Mouse (Mus musculus): ENCODE data around the gene Inava.

Inava gene

DNA sequence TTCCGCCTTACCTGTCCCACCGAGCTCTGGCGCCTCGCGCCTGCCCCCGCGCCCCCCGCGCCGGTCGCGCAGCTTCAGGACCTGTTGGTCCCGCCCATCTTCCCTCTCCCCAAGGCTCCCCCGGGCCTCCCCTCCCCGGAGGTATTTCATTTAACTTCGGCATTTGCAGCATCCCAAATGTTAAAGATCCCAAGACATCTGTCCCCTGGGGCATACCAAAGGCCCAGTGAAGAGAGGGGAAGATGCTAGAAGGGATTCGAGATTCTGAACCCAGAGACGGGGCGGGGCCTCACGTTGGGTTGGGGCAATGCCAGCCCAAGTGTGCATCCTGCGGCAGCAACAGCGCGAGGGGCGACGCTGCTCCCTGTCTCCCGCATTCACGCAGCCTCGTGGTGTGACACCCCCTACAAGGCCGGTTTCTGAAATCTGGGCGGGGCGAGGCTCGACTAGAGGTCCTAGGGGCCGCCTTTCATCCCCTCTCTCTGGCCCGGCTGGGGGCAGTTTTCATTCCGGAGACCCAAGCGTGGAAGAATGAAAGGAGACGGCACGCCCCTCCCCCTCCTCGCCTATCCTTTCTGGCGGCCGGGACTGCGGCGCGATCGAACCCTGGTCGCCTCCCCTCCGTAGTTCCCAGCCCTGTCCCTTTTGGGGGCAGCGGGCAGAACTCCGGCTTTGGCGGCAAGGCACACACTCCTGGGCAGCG is at the start of gene Inava:
Gene Inava, minus strand, starts transcription at position 373 of the 703 bp plus-strand sequence.
- DNase-seq (ENCODE audit: low read depth) = peak; percentile 70

DNA sequence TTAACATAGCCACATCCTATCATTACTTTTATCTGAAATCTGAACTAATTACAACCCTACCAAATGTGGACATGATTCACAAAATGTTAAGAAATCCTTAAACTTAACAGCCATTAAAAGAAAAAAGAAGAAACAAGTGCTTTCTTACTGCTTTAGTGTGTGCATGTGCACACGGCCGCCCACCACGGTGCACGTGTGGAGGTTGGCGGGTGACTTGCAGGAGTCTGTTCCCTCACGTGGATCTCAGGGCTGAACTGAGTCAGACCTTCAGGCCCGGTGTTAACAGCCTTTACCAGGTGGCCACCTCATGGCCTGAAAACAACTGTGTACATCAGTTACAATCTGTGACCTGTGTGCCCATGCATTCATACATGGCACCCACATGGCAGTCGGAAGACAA is 43.3 kb upstream of the Inava start:
- DNase-seq (ENCODE audit: low read depth) = no peak

DNA sequence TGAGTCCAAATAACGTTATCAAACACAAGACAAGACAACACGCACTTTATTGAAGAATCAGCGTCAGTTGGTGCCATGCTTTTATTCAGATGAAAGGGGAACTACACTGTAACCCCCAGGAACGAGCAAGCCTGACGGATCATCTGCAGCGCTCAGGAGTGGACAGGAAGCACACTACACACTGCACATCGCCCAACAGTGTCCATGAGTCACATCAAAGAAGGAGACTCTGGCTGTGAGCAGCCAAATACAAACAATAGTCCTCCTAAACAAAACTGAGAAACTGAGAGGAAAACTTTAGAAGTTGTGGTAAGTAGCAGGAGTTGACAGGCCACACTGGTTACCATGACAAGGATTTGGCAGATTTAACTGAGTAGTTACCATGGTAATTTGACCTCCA is 34.2 kb upstream of the Inava start:
- no peak for DNase-seq (ENCODE audit: low read depth)

DNA sequence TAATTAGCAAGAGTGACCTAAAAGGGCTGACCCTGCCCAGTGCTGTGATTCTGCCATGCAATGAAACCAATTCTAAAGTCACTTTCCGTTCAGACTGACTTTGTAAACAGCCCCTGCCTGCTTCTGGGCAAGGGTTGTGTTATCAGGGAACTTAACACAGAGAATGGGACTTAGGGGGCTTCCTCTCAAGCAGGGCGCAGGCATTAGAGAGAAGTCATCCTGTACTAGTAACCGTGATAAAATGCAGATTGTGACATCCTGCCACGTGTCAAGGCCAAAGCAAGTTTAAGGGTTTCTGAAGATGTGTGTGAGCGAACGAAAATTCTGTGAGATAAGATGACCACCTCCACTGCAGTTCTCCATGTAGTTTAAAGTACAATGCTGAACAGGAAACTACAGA is 32.1 kb upstream of the Inava start:
- DNase-seq (ENCODE audit: low read depth) = no peak

DNA sequence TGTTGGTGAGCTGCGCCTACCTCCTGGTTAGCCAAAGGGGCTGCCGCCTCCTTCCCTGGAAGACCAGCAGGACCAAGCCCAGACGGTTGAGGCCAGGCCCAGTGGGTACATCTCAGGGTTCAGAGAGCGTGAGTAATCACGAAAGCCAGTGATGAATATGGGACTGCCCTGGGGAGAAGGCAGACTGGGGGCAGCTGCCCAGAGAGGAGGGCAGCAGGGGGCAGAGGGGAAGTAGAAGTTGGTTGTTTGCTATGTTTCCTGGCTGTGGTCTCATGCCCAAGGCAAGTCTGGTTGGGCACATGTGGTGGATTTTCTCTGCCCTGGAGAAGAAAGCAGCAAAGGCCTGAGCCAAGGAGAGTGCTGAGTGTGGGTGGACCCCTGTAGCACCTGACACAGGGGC is 29.3 kb upstream of the Inava start:
- DNase-seq (ENCODE audit: low read depth) = no peak

DNA sequence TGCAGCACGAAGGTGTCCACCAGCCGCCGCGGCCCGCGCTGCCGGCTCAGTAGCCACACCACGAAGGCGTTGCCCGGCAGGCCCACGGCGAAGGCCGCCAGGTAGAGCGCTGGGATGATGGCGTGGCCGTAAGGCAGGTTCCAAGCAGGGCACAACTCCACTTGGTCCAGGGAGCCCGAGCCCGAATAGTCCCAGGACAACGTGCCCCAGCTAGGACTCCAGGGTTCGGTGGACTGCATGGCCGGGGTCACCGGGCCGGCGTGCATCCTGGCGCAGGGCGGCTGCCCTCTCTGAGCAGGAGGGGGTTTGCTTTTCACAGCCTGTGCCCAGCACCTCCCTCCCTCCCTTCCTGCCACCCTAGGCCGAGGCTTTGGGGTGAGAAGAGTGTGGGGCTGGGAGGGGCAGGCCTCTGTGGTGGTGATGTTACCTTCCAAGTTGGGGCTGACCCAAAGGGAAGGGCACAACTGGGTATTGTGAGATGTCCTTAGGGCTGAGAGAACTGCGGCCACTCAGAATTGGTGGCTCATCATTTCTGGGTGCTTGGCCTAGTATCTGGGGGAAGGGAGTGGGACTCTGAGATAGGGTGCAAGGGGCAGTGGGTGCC is 26.7 kb upstream of the Inava start, which contains the start of gene Gpr25:
Gene Gpr25, minus strand, starts transcription at position 239 of the 604 bp plus-strand sequence.
- DNase-seq (ENCODE audit: low read depth) = no peak

DNA sequence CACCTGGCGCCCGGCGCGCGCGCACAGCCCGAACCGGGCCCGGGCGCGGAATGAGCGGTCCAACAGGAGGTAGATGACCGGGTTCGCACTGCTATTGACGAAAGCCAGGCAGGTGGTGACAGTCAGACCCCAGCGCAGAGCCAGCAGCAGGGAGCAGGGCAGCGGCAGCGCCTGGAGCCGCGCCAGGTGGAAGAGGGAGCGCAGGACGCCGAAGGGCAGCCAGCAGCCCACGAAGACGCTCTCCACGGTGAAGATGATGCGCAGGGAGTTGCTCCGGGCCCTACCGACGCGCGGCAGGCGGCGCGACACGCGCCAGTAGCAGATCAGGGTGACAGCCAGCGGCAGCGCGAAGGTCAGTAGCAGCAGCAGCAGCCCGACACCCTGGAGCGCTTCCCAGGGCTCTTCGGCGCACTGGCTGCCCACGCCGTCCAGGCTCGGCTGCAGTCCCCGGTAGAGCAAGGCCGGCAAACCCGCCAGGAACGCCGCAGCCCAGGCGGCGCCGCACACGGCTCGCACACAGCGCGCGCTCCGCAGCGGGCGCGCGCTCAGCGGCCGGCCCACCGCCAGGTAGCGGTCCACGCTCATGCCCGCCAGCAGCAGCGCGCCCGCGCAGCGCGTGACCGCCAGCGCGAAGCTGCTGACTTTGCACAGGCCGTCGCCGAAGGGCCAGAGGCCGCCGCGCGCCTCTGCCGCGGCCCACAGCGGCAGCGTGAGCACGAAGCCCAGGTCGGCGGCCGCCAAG is 26.0 kb upstream of the Inava start:
- peak; percentile 51 for DNase-seq (ENCODE audit: low read depth)

DNA sequence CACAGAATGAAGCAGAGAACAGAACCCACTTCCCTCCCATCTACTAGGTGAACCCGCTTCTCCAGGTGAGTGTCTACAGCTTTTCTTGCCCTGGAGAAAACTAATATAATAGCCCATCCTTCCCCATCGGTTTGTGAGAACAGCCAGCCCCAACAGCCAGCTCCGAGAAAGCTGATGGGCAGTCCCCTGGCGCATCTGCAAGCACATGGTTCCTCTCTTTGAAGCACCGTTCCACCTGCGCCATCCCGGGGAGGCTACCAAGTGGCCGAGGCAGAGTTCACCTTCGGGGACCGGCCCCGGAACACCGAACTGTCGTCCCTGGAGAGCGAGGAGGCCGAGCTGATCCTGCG is 25.5 kb upstream of the Inava start:
- DNase-seq (ENCODE audit: low read depth) = peak; percentile 48

DNA sequence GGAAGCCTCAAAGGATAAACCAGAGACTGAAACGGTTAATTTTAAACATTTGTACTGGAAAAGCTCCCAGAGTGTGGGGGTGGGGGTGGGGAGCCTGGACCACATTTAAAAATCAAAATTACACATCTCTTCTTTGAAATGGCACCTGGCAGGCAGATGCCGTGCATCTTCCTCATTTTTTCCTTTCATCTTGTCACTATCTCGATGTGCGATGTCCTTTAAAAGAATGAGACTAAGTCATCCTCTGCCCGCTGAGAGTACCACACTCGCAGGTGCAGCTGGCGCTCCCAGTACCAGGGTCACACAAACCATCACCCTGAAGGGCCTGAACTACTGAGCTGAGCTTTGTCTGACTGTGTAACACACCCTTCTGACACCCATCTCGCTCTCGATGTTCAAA is 24.4 kb upstream of the Inava start:
- peak; percentile 34 for DNase-seq (ENCODE audit: low read depth)

DNA sequence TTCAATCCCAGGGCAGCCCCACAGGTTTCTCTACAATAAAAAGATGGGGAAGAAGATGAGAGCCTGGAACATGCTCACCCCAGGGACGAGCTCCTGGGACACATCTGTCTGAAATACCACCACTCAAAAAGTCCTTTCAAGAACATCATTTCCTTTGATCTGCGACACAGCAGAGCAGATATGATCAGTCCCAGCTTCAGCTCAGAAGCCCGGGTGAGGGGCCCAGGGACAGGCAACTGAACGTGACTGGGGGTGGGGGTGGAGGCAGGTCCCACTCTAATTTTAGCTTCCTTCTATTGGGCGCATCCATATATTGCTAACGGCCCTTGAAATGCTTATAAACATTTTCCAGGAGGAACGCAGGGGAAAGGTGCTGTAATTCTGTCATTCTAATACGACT is 21.6 kb upstream of the Inava start:
- peak; percentile 62 for DNase-seq (ENCODE audit: low read depth)

DNA sequence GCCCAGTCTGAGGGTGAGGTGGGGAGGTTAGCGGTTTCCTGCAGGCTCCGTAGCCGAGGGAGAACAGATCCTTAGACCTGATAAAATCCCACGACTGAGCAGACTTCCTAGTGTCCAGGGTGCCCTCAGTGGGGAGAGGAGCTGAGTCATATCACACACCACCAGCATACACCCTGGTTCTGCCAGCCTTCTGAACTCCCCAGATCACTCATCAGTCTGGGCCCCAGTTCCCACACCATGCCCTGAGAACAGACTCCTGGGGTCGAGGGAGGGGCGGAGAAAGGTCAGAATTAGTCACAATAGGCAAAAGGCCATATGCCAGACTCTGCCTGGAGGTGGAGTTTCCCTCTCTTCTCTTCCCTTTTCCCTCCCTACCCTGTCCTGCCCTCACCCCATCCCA is 21.1 kb upstream of the Inava start:
- peak; percentile 86 for DNase-seq (ENCODE audit: low read depth)

DNA sequence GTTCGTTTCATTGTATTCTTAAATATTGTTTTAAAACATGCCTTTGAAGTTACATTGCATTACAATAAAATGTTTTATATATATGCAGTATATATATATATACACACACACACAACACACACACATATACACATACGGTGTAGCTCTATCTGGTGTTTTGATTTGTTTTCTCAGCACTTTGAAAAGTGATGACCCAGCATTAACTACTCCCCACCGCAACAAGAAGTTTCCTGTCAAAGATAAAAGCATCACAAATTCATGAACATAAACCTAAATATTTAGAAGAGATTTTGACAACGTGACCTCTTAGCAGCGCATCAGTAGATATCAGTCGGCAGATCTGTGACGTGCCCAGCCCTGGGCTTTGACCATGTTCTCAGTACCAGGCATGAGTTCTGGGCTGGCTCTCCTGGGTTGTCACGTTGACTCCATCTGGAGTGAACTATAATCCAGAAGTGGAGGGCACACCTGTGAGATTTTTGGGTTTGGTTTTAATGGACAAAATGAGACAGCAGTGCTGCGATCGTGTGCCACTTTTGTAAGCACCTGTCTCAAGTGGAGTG is 20.5 kb upstream of the Inava start:
- peak; percentile 74 for DNase-seq (ENCODE audit: low read depth)

DNA sequence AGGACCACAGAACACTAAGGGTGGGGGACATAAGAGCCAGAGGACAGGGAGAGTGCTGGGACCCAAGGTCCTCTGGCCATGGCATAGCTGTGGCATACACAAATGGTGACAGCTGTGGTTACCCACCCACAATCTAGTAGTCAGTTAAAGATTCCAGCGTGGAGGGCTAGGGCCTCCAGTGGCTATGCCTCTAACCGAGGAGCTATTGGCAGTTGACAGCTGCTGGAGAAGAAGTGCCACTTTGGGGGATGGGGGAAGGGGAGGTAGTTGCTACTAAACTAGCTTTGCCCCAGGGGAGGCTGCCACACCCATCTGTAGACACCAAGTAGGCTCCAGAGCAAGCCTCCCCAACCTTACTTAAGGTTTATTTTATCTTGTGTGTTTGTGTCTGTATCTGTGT is 19.4 kb upstream of the Inava start:
- peak; percentile 41 for DNase-seq (ENCODE audit: low read depth)

DNA sequence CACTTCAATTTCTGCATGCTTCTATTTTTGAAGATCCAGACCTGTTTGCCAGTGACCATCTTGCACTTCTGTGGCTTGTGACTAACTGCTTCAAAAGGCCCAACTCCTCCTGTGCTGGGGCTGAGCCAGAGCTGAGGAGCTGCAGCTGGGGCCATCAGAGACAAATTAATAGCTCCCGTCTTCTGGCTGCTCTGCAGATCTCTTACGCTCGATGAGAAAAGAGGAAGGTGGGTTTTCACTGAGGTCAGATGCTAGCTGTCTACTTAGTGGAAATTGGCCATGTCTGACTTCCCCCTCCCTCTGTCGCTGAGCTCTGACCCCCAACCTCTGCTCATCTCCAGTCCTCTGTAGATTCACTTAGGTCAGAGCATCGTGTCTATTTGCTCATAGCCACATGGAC is 15.6 kb upstream of the Inava start:
- no peak for DNase-seq (ENCODE audit: low read depth)

DNA sequence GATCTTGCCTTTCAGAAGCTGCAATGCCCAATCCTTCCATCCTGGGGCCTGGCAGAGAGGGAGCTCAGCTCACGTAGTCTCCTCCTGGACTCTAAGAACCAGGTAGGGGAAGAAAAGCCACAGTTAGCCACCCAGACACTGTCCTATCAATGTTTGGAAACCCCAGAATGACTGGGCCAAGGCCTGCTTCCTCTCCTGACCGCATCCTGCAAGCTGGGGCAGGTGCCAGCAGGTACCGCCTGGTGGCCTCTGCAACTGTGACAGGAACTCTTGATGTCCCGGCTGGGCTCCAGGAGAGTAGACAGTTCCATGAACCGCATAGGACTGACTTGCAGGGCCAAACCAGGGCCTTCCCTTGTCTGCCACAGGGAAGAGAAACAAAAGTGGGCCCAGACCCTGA is 13.3 kb upstream of the Inava start:
- peak; percentile 57 for DNase-seq (ENCODE audit: low read depth)

DNA sequence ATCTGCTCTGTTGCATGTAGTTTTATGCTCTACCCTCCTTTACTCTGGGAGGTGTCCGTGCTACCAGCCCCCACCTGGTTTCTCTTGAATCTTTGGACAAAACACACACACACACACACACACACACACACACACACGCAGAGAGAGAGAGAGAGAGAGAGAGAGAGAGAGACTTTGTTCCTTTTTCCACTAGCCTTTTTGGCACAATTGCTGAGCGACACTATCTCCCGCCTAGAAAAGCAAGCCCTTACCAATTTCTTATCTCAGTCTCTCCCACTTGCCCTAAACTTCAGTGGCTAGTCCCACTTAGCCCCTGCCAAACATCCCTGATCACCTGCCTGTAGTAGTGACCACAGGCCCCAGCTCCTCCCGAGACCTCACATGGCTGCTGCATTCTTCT is 10.4 kb upstream of the Inava start:
- DNase-seq (ENCODE audit: low read depth) = no peak

DNA sequence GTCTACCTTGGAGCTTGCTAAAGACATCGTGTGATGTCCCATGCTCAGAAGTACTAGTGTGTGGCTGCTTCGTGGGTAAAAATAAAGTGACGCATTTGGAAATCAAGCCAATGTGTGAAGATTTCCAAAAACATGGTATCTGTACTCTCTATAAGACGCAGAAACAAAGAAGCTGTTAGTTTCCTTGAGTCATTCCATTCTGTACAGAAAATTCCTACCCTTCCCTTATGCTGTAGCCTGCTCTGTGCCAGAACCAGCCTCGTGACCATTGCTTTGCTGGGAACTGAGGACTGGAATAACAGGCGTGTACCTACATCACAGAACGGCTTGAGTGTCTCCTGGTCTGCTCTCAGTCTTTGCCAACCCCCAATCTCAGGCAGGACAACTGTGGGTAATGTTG is 7.7 kb upstream of the Inava start:
- DNase-seq (ENCODE audit: low read depth) = no peak

DNA sequence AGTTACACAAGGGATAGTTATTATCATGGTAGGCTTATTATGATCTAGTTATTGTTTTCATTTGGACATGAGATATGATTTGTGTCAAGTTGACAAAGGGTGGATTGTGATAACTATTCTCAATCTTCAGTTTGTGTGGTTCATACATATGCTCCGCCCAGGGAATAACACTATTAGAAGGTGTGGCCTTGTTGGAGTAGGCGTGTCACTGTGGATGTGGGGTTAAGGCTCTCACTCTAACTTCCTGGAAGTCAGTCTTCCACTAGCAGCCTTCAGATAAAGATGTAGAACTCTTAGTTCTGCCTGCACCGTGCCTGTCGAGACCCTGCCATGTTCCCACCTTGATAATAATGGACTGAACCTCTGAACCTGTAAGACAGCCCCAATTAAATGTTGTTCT is 4.4 kb upstream of the Inava start:
- no peak for DNase-seq (ENCODE audit: low read depth)

DNA sequence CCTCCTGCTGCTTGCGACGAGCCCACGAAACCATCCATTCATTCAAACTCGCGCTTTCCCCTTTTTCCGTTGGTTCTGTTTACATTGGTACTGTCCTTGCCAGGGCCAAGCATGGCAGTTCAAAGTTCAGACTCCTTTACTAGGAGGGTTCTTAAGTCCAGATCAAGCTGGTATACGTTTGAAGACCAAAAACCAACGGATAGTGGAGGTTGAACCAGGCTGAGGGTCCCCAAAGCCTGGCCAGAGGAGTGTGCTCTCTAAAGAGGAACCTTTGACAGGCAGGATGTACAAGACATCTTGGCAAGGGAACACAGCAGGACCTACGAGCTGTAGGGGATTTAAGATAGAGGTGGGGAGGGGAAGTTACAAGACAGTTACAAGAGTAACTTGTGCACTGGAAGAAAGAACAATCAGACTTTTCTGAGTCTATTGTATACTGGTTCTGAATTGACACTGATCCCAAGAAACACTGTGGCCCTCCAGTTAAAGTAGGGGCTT is 580 bp upstream of the Inava start:
- no peak for DNase-seq (ENCODE audit: low read depth)

DNA sequence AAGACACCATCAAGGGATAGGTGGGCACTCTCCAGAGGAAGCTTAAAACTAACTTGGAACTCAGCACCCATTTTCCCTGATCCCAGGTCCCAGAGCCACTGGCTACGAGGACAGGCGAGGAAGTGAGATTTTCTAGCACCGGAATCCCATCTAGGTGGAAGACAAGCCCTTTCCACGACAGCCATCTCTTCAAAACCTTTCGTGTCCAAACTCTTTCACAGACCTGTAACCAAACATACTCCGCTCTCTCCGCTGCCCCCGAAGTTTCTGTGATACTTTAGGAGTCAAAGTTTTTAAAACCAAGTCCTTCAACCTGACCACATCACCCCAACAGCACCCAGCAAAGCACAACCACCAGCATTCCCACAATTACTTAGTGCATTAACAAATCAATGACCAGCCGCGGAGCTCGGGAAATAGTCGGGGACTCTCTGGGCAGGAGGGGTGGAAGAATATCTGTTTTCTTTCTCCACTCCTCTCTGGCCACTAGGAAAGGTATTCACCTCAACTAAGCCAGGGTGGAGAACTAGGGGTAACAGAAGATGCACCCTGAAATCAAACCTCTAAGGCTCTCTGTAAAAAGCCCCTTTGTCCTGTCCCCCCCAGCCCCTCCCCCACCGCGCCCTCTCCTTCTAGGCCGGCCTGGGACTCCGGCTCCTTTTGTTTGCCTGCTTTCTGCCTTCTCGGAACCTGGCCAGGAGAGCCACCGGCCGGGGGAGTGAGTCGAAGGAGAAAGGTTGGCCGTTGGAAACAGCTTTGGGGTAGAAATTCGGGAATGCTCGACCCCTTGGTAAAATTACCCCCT is 876 bp downstream of the Inava start:
- DNase-seq (ENCODE audit: low read depth) = peak; percentile 18

DNA sequence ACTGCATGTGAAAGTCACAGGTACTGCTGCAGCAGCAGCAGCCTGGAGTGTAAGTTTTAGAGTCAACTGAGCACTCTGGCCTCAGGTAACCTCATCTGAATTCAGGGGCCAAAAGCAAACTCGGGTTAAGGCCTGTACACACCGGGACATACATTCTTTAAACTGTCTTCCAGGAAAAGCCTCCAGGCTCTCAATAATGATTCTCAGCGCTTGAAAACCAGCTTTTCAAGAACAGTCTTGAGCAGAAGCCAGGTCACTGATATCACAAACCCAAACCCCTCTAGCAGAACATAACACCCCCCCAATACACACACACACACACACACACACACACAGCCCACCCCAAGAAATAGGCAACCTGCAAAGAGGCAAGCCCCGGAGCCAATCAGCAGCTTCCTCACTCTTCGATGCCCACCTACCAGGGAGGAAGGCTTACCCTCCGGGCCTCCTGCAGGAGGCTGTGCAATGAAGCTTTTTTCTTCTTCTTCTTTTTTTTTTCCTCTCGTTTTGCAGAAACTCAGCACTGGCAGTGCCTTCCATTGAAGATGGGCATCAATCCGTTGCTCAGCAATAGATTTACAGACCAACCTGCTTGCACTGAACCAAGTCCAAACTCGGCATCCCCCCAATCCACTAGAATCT is 1.7 kb downstream of the Inava start:
- DNase-seq (ENCODE audit: low read depth) = peak; percentile 14

DNA sequence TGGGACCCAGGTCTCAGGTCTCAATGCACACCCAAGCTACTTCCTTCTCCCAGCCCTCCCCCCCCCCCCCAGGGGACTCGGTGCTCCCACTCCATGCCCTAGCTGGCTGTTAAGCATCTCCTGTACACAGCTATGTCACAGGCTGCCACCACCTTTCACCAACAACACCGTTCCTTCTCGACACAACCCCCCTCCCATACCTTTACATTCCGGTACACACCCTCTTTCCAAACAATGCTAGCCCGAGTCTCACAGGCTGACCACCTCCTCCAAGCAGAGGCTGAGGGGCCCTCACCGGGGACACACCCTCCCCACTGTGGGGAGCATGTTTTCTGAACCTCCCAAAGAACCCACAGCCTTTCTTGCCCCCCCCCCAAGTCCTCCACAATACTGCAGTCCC is 2.5 kb downstream of the Inava start:
- DNase-seq (ENCODE audit: low read depth) = no peak
